Mouse (Mus musculus) intestine, embryonic 15.5 days (tissue): ENCODE measurements at regions not wholly inside any gene's neighbourhood (a gene's known extent, or its start where the extent isn't known, plus 50 kb on each side); places are given as distances from the start of the nearest gene placed in this dataset.

Experiments used
- ATAC-seq: fragments of 200-750 bp; cut with Nextera tagmentation; 2 replicates; pipeline ENCODE4 v1.8.0; 2017; ENCODE audit warnings: moderate TSS enrichment, moderate library complexity
- H3K27ac ChIP-seq: fragments of 300-500 bp; sonication (generic); 2 replicates; pipeline ENCODE4 v1.5.1; 2015; ENCODE audit warnings: mild to moderate bottlenecking, inconsistent platforms
- H3K27me3 ChIP-seq: fragments of 300-500 bp; sonication (generic); replicated peaks from 2 replicates; pipeline ENCODE4 v1.6.1; 2015; ENCODE audit warnings: inconsistent platforms
- H3K36me3 ChIP-seq: fragments of 300-500 bp; sonication (generic); 2 replicates; pipeline ENCODE4 v1.6.1; 2015; ENCODE audit warnings: inconsistent platforms
- H3K4me1 ChIP-seq: fragments of 300-500 bp; sonication (generic); replicated peaks from 2 replicates; pipeline ENCODE4 v1.6.1; 2015; ENCODE audit warnings: inconsistent platforms
- H3K4me2 ChIP-seq: fragments of 300-500 bp; sonication (generic); replicated peaks from 2 replicates; pipeline ENCODE4 v1.6.1; 2015; ENCODE audit warnings: mild to moderate bottlenecking, inconsistent platforms
- H3K4me3 ChIP-seq: fragments of 300-500 bp; sonication (generic); replicated peaks from 2 replicates; pipeline ENCODE4 v1.5.1; 2015; ENCODE audit warnings: inconsistent platforms
- H3K9ac ChIP-seq: fragments of 300-500 bp; sonication (generic); 2 replicates; pipeline ENCODE4 v1.6.1; 2015; ENCODE audit warnings: inconsistent platforms
- H3K9me3 ChIP-seq: fragments of 300-500 bp; sonication (generic); 2 replicates; pipeline ENCODE4 v1.6.1; 2016; ENCODE audit warnings: inconsistent platforms
- WGBS: fragments of 180-500 bp; shearing (Covaris S2); methylation state at CpG from one replicate; pipeline ENCODE4 v1.1.7; 2015; 5-methylcytosine and 5-hydroxymethylcytosine counted together

DNA sequence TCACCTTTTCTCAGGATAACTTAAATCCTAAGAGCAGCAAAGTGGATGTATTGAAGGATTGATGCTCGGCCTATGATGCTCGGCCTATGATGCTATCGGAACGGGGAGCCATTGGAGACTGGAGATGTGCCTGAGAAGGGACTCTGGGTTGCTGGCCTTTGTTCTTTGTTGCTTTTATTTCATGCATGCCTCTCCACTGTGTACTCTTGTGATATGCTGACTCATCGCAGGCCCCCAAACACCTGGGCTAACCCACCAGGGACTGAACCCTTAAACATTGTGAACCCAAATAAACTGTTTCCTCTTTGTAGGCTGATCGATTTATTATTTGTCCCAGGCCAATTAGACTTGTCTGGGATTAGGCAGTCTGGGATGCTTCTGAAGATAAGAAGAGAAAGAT lies 61.9 kb downstream of the Pdcl3 start:
- ATAC-seq = no peak
- Histone ChIP-seq H3K4me2 (no peak overlapping the region), H3K4me3 (no peak overlapping the region), H3K27me3 (no peaks in the 10 kb centered on the region), H3K9ac (no peak overlapping the region), H3K27ac (no peak overlapping the region), H3K36me3 (no peaks in the 10 kb centered on the region), H3K4me1 (no peaks in the 10 kb centered on the region), H3K9me3 (no peaks in the 10 kb centered on the region)
- WGBS = 94% methylated on average over 6 of the region's 6 CpGs

GRCm38 (mm10) chr1:39057304-39057703 lies 71.9 kb downstream of the Pdcl3 start:
- 84% methylated on average over 6 of the region's 6 CpGs for WGBS
- H3K27ac ChIP-seq = no peak overlapping the region
- H3K4me1 ChIP-seq = no peaks in the 10 kb centered on the region
- H3K9me3 ChIP-seq = no peaks in the 10 kb centered on the region
- H3K4me2 ChIP-seq = no peak overlapping the region
- no peak overlapping the region for H3K4me3 ChIP-seq
- ATAC-seq = no peak
- H3K36me3 ChIP-seq = no peaks in the 10 kb centered on the region
- no peaks in the 10 kb centered on the region for H3K27me3 ChIP-seq
- no peak overlapping the region for H3K9ac ChIP-seq

DNA sequence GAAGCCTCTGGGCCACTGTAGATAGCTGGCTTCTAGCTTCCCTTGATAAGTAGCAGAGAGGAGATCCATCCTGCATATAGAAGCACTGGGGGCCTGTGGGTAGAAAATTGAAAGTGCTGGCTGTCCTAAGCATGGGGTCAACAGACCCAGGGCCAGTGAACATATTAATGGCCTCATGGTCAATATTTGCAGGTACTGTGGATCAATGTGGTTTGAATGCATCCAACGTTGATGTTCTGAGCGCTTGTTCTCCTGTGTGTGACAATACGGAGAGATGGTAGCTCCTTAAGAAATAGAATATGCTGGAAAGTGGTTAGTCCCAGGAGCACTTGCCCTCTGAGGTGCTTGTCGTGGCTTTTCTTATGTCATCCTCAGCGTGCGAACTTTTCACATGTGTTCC lies 77.1 kb downstream of the Pdcl3 start:
- Histone ChIP-seq H3K36me3 (no peaks in the 10 kb centered on the region), H3K27me3 (no peaks in the 10 kb centered on the region), H3K27ac (no peak overlapping the region), H3K4me1 (no peaks in the 10 kb centered on the region), H3K9me3 (no peaks in the 10 kb centered on the region), H3K4me2 (no peak overlapping the region), H3K9ac (no peak overlapping the region), H3K4me3 (no peak overlapping the region)
- 85% methylated on average over 6 of the region's 6 CpGs for WGBS
- no peak for ATAC-seq

GRCm38 (mm10) chr1:39063666-39064385 lies 78.4 kb downstream of the Pdcl3 start:
- 65% methylated on average over 13 of the region's 13 CpGs for WGBS
- no peak overlapping the region for H3K27ac ChIP-seq
- no peaks in the 10 kb centered on the region for H3K9me3 ChIP-seq
- no peaks in the 10 kb centered on the region for H3K4me1 ChIP-seq
- H3K4me3 ChIP-seq = no peak overlapping the region
- H3K27me3 ChIP-seq = no peaks in the 10 kb centered on the region
- H3K4me2 ChIP-seq = no peak overlapping the region
- H3K36me3 ChIP-seq = no peaks in the 10 kb centered on the region
- no peak for ATAC-seq
- H3K9ac ChIP-seq = no peak overlapping the region

DNA sequence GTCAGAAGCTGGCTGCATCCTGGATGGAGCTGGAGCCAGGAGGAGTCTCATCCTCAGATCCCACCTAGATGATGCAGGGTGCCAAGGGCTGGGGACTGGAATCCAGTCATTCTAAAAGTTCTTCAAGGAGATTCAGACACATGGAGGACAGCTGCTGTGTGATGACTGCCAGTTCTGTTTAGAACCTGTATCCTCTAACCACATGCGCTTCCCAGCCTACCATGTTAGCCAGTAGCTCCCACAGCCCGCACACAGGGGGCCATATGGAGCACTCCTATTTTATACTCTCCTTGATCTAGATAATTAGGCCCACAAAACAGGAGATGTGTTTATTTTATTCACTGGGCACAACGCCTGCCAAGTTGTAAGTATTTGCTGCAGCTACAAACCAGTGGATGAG lies 79.4 kb downstream of the Pdcl3 start:
- no peak for ATAC-seq
- Histone ChIP-seq H3K9me3 (no peaks in the 10 kb centered on the region), H3K27ac (no peak overlapping the region), H3K27me3 (no peaks in the 10 kb centered on the region), H3K4me3 (no peak overlapping the region), H3K4me2 (no peak overlapping the region), H3K36me3 (no peaks in the 10 kb centered on the region), H3K4me1 (peaks cover 3% of the 10 kb centered on the region; the same call in 1 of the 2 replicates), H3K9ac (no peak overlapping the region)
- WGBS = 74% methylated on average over 3 of the region's 3 CpGs

- Histone ChIP-seq H3K9me3 (no peaks in the 10 kb centered on the region), H3K4me1 (peaks cover 5% of the 10 kb centered on the region; the same call in 1 of the 2 replicates), H3K4me2 (no peak overlapping the region), H3K27ac (no peak overlapping the region), H3K36me3 (no peaks in the 10 kb centered on the region), H3K27me3 (no peaks in the 10 kb centered on the region), H3K4me3 (no peak overlapping the region), H3K9ac (no peak overlapping the region)
- 37% methylated on average over 3 of the region's 3 CpGs for WGBS
- peak; percentile 47; the same call in 1 of the 2 replicates for ATAC-seq
These were observed 82.5 kb downstream of the Pdcl3 start for GRCm38 (mm10) chr1:39067901-39068300.

DNA sequence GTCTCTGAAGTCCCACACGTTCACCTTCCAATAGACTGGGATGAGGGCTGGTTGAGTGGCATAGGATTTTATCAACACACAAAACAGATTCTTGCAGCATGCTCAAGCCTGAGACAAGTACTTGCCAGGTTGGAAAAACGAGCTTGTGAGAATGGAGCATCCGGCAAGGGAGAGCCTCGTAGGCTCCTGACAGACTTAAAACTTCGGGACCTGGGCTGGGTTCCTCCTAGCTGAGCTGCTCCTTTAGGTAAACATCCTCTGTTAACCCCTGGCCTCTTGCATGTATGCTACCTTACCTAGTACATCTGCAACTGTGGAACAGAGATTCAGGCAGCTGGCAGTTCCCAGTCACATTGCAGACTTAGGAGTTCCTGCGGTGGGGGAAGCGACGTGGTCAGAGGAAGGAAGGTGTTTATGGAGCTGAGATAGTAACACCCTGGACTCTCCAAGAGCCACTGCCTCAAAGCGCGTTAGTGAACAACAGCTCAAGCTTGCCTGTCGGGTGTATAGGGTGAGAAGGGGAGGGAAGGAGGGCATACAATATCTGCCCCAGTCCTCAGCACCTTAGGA lies 83.8 kb downstream of the Pdcl3 start:
- Histone ChIP-seq H3K27me3 (no peaks in the 10 kb centered on the region), H3K4me3 (no peak overlapping the region), H3K4me2 (no peak overlapping the region), H3K9ac (no peak overlapping the region), H3K4me1 (peaks cover 5% of the 10 kb centered on the region; the same call in 1 of the 2 replicates), H3K9me3 (no peaks in the 10 kb centered on the region), H3K36me3 (no peaks in the 10 kb centered on the region), H3K27ac (no peak overlapping the region)
- 32% methylated on average over 11 of the region's 11 CpGs for WGBS
- no peak for ATAC-seq

DNA sequence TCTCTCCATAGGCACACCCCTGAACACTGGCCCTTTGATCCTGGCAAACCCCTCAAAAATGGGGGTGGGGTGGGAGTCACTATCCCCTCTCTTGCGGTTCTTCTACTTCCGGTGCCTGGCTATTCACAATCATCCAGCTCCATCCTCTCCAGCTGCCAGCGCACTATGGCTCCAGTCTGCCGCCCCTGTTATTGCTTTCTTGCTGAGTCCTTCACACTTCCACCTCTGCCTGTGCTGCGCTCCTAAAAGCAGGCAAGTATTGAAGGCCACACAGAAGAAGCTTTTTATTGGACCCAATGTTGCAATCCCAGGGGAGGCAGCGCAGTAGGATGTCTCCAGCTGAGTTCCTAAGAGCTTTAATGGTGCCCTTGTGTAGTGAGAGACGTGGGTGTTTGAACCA lies 84.3 kb downstream of the Pdcl3 start:
- Histone ChIP-seq H3K4me3 (no peak overlapping the region), H3K36me3 (no peaks in the 10 kb centered on the region), H3K4me2 (no peak overlapping the region), H3K27me3 (no peaks in the 10 kb centered on the region), H3K9ac (no peak overlapping the region), H3K4me1 (peaks cover 5% of the 10 kb centered on the region; the same call in 1 of the 2 replicates), H3K27ac (no peak overlapping the region), H3K9me3 (no peaks in the 10 kb centered on the region)
- WGBS = 56% methylated on average over 7 of the region's 7 CpGs
- 0 out of 2 replicates have a peak, but pooled peaks have one; percentile 20 for ATAC-seq

GRCm38 (mm10) chr1:39075966-39076365 lies 90.6 kb downstream of the Pdcl3 start:
- H3K27ac ChIP-seq = no peak overlapping the region
- H3K4me3 ChIP-seq = no peak overlapping the region
- no peak for ATAC-seq
- 82% methylated on average over 5 of the region's 5 CpGs for WGBS
- no peaks in the 10 kb centered on the region for H3K27me3 ChIP-seq
- H3K4me2 ChIP-seq = no peak overlapping the region
- no peak overlapping the region for H3K9ac ChIP-seq
- no peaks in the 10 kb centered on the region for H3K4me1 ChIP-seq
- H3K36me3 ChIP-seq = no peaks in the 10 kb centered on the region
- H3K9me3 ChIP-seq = no peaks in the 10 kb centered on the region

DNA sequence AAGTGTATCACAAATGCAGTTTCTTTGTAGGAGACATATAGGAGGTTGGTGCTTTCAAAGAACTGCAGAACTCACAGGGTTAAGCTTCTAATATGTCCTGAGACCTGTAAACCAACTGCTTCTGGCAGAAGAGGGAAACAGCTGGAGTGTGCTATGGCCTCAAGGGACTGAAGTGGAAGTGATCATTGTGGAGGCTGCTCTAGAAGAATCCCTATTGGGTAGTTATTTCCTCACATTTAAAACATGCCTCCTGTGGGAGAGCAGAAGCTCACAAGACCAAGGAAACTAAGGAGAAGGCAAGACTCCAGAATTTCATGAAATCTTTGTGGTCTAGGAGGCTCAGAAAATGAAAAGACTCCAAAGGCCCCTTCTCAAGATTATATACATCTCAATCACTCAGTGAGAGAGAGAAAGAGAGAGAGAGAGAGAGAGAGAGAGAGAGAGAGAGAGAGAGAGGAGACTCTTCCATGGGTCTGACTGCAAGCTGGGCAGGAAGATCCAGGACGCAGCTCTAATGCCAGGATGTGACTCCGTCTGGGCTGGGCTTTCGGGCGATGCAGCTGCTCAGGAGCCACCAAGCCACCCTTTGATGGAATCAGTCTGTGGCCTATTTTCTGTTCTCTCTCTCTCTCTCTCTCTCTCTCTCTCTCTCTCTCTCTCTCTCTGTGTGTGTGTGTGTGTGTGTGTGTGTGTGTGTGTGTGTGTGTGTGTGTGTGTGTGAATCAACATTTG lies 93.3 kb downstream of the Pdcl3 start:
- 66% methylated on average over 4 of the region's 4 CpGs for WGBS
- Histone ChIP-seq H3K27ac (no peak overlapping the region), H3K9me3 (no peaks in the 10 kb centered on the region), H3K4me3 (no peak overlapping the region), H3K4me2 (no peak overlapping the region), H3K27me3 (no peaks in the 10 kb centered on the region), H3K9ac (no peak overlapping the region), H3K36me3 (no peaks in the 10 kb centered on the region), H3K4me1 (no peaks in the 10 kb centered on the region)
- no peak for ATAC-seq

GRCm38 (mm10) chr1:39083911-39084826 lies 98.8 kb downstream of the Pdcl3 start:
- 71% methylated on average over 7 of the region's 7 CpGs for WGBS
- H3K4me3 ChIP-seq = no peak overlapping the region
- H3K4me2 ChIP-seq = no peak overlapping the region
- H3K9me3 ChIP-seq = no peaks in the 10 kb centered on the region
- H3K9ac ChIP-seq = no peak overlapping the region
- H3K36me3 ChIP-seq = no peaks in the 10 kb centered on the region
- no peaks in the 10 kb centered on the region for H3K4me1 ChIP-seq
- no peak overlapping the region for H3K27ac ChIP-seq
- H3K27me3 ChIP-seq = no peaks in the 10 kb centered on the region
- no peak for ATAC-seq

DNA sequence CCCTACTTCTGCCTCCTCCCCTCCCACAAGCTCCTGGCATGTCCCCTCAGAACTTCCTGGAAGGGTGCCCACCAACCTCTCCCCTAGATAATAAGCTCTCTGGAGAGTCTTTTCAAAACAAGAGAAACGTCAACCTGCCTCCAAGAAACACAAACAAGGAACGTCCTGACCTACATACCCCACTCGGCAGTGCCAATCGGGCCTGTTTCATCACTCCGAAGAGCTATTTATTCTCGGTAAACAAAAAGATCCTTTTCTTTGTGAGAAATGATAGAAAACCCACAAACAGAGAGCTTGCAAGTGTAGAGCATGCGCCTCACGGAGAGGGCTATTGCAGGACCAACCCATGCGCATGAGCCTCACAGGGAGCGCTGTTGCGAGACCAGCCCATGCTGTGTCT lies 100.9 kb downstream of the Pdcl3 start:
- H3K4me1 ChIP-seq = no peaks in the 10 kb centered on the region
- 77% methylated on average over 11 of the region's 11 CpGs for WGBS

More for the DNA sequence above, 100.9 kb downstream of the Pdcl3 start:
- Histone ChIP-seq H3K27ac (no peak overlapping the region), H3K4me2 (no peak overlapping the region), H3K4me3 (no peak overlapping the region), H3K9me3 (no peaks in the 10 kb centered on the region), H3K36me3 (no peaks in the 10 kb centered on the region), H3K9ac (no peak overlapping the region), H3K27me3 (no peaks in the 10 kb centered on the region)
- ATAC-seq = no peak
